Mouse (Mus musculus): Measurements from ENCODE around the gene Gna15. TPM values are rescaled to one million over a fixed set of nuclear protein-coding genes. Genes with fewer than 3 reads are reported as not detected.

Gene Gna15
- polyA plus RNA-seq, 1 experiment from 2014 or later: 0.77 TPM

DNA sequence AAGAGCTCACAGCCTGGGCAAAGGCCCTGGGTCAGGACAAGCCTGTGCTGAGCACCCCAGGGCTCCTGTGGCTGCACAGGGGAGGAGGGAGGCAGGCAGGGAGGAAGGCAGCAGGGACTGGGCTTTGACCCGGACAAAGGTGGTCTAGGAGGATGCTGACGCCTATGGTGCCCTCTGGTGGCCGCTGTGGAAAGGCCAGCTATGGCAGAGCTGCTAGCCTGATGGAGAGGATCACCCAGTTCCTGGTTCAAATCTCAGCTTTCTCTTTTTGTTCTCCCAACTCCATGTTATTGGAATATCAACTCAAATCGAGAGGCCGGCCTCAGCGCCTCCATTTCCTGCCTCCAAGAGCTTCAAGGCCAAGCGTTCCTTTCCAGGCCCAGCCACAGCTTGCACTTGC is 26.2 kb upstream of the Gna15 start:
- Histone ChIP-seq H3K27me3 (ENCODE audit: control insufficient read depth, insufficient read depth, low read length) (no peaks in the 10 kb centered on the region), H3K4me1 (ENCODE audit: control insufficient read depth, insufficient read depth, low read length) (peaks cover 2% of the 10 kb centered on the region), H3K36me3 (replicated peaks; ENCODE audit: control insufficient read depth, insufficient read depth, low read depth, low read length) (no peaks in the 10 kb centered on the region), H3K4me2 (ENCODE audit: low read depth, low read length) (no peak overlapping the region), H3K4me3 (ENCODE audit: low read depth, low read length) (no peak overlapping the region), H3K9me3 (replicated peaks; ENCODE audit: control insufficient read depth, low read length) (no peaks in the 10 kb centered on the region), H3K9ac (replicated peaks; ENCODE audit: low read length) (no peak overlapping the region), H3K27ac (replicated peaks; ENCODE audit: low read depth, low read length) (no peak overlapping the region)
- WGBS: 12% methylated on average over 7 of the region's 7 CpGs
- DNase-seq (ENCODE audit: low spot score): peak; percentile 76
- ATAC-seq (replicated peaks; ENCODE audit: insufficient number of reproducible peaks, low FRiP score, low TSS enrichment, low read depth): no peak

- Histone ChIP-seq H3K27ac (replicated peaks; ENCODE audit: low read depth, low read length) (no peak overlapping the region), H3K27me3 (ENCODE audit: control insufficient read depth, insufficient read depth, low read length) (no peaks in the 10 kb centered on the region), H3K9me3 (replicated peaks; ENCODE audit: control insufficient read depth, low read length) (no peaks in the 10 kb centered on the region), H3K36me3 (replicated peaks; ENCODE audit: control insufficient read depth, insufficient read depth, low read depth, low read length) (no peaks in the 10 kb centered on the region), H3K9ac (replicated peaks; ENCODE audit: low read length) (no peak overlapping the region), H3K4me3 (ENCODE audit: low read depth, low read length) (no peak overlapping the region), H3K4me2 (ENCODE audit: low read depth, low read length) (no peak overlapping the region), H3K4me1 (ENCODE audit: control insufficient read depth, insufficient read depth, low read length) (peaks cover 2% of the 10 kb centered on the region)
- no peak for DNase-seq (ENCODE audit: low spot score)
- no peak for ATAC-seq (replicated peaks; ENCODE audit: insufficient number of reproducible peaks, low FRiP score, low TSS enrichment, low read depth)
- WGBS: 52% methylated on average over 5 of the region's 5 CpGs
These were observed 24.9 kb upstream of the Gna15 start for GRCm38 (mm10) chr10:81548944-81549343.

- H3K9ac ChIP-seq (replicated peaks; ENCODE audit: low read length): peak overlapping the region; percentile 10; the same call in 1 of the 2 replicates
- 86% methylated on average over 13 of the region's 13 CpGs for WGBS
- H3K27me3 ChIP-seq (ENCODE audit: control insufficient read depth, insufficient read depth, low read length): no peaks in the 10 kb centered on the region
- no peaks in the 10 kb centered on the region for H3K9me3 ChIP-seq (replicated peaks; ENCODE audit: control insufficient read depth, low read length)
- H3K36me3 ChIP-seq (replicated peaks; ENCODE audit: control insufficient read depth, insufficient read depth, low read depth, low read length): no peaks in the 10 kb centered on the region
- no peak overlapping the region for H3K27ac ChIP-seq (replicated peaks; ENCODE audit: low read depth, low read length)
- ATAC-seq (replicated peaks; ENCODE audit: insufficient number of reproducible peaks, low FRiP score, low TSS enrichment, low read depth) (no peak), DNase-seq (ENCODE audit: low spot score) (no peak)
- H3K4me3 ChIP-seq (ENCODE audit: low read depth, low read length): no peak overlapping the region
- H3K4me1 ChIP-seq (ENCODE audit: control insufficient read depth, insufficient read depth, low read length): peaks cover 8% of the 10 kb centered on the region
- no peak overlapping the region for H3K4me2 ChIP-seq (ENCODE audit: low read depth, low read length)
These were observed 23.0 kb upstream of the Gna15 start for GRCm38 (mm10) chr10:81546788-81547571.

DNA sequence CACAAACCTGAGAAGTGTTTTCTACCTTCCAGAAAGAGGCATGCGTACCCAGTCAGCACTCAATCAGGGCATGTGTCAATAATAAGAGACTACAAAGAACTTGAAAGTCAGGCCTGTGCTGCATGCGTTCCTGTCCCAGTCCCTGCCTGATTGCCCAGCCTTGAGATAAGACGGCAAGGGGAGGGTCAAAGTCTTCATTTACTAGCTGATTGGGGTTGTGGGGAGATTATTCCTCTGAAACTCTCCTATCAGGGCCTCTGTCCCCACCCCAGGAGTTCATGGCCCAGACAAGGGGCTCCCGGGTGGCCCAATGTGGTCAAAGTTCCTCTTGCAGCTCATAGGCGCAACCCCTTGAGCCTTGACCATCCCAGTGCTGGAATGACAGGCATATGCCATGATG is 22.3 kb upstream of the Gna15 start:
- no peaks in the 10 kb centered on the region for H3K9me3 ChIP-seq (replicated peaks; ENCODE audit: control insufficient read depth, low read length)
- H3K4me3 ChIP-seq (ENCODE audit: low read depth, low read length): no peak overlapping the region
- no peaks in the 10 kb centered on the region for H3K27me3 ChIP-seq (ENCODE audit: control insufficient read depth, insufficient read depth, low read length)
- ATAC-seq (replicated peaks; ENCODE audit: insufficient number of reproducible peaks, low FRiP score, low TSS enrichment, low read depth) (no peak), DNase-seq (ENCODE audit: low spot score) (no peak)
- H3K36me3 ChIP-seq (replicated peaks; ENCODE audit: control insufficient read depth, insufficient read depth, low read depth, low read length): no peaks in the 10 kb centered on the region; the same call in 1 of the 2 replicates
- H3K9ac ChIP-seq (replicated peaks; ENCODE audit: low read length): peak overlapping the region; percentile 10
- no peak overlapping the region for H3K4me2 ChIP-seq (ENCODE audit: low read depth, low read length)
- peaks cover 5% of the 10 kb centered on the region for H3K4me1 ChIP-seq (ENCODE audit: control insufficient read depth, insufficient read depth, low read length)
- WGBS: 74% methylated on average over 5 of the region's 5 CpGs
- no peak overlapping the region for H3K27ac ChIP-seq (replicated peaks; ENCODE audit: low read depth, low read length)

DNA sequence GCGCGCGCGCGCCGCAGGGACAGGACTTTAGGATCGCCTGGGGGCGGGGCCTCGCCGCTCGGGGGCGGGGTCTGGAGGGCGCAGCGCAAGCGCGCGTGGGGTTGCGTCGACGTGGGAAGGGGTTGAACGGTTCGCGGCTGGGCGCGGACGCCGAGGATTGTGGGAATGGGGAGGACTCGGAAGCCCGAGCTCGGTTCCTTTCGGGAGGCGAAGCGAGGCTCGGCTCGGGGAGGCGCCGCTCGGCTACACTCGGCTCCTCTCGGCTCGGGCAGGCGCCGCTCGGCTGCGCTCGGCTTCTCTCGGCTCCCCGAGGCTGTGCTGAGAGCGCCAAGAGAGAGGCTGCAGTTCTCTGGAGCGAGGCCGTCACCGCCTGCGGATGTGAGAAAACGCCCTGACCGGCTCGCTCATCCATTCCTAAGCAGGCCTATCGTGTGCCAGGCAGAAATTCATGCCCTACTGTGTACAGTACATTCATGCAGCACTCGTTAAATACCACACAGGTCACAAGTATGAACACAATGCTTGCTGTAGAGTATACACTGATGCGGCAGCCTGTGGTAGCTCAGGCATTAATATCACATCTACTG is 21.2 kb upstream of the Gna15 start, which contains the start of gene Gna11:
TSS of gene Gna11 (minus strand) at position 30 of the 587 bp plus-strand sequence.
- H3K9me3 ChIP-seq (replicated peaks; ENCODE audit: control insufficient read depth, low read length): no peaks in the 10 kb centered on the region

GRCm38 (mm10) chr10:81544296-81545160 is 20.5 kb upstream of the Gna15 start:
- no peaks in the 10 kb centered on the region; the same call in 1 of the 2 replicates for H3K36me3 ChIP-seq (replicated peaks; ENCODE audit: control insufficient read depth, insufficient read depth, low read depth, low read length)
- peaks cover 5% of the 10 kb centered on the region for H3K4me1 ChIP-seq (ENCODE audit: control insufficient read depth, insufficient read depth, low read length)
- no peaks in the 10 kb centered on the region for H3K9me3 ChIP-seq (replicated peaks; ENCODE audit: control insufficient read depth, low read length)
- DNase-seq (ENCODE audit: low spot score) (no peak), ATAC-seq (replicated peaks; ENCODE audit: insufficient number of reproducible peaks, low FRiP score, low TSS enrichment, low read depth) (no peak; the same call in 1 of the 2 replicates)
- no peak overlapping the region; the same call in 1 of the 2 replicates for H3K27ac ChIP-seq (replicated peaks; ENCODE audit: low read depth, low read length)
- H3K4me2 ChIP-seq (ENCODE audit: low read depth, low read length): peak overlapping the region; percentile 84
- no peaks in the 10 kb centered on the region for H3K27me3 ChIP-seq (ENCODE audit: control insufficient read depth, insufficient read depth, low read length)
- under 1% methylated on average over 76 of the region's 93 CpGs for WGBS
- peak overlapping the region; percentile 75 for H3K4me3 ChIP-seq (ENCODE audit: low read depth, low read length)
- H3K9ac ChIP-seq (replicated peaks; ENCODE audit: low read length): peak overlapping the region; percentile 85

More for the DNA sequence above, 21.2 kb upstream of the Gna15 start, which contains the start of gene Gna11:
- Histone ChIP-seq H3K36me3 (replicated peaks; ENCODE audit: control insufficient read depth, insufficient read depth, low read depth, low read length) (no peaks in the 10 kb centered on the region; the same call in 1 of the 2 replicates), H3K9ac (replicated peaks; ENCODE audit: low read length) (peak within 1 kb of the TSS; percentile 85), H3K27me3 (ENCODE audit: control insufficient read depth, insufficient read depth, low read length) (no peaks in the 10 kb centered on the region), H3K4me3 (ENCODE audit: low read depth, low read length) (peak within 1 kb of the TSS; percentile 75), H3K27ac (replicated peaks; ENCODE audit: low read depth, low read length) (peak within 1 kb of the TSS; percentile 67), H3K4me1 (ENCODE audit: control insufficient read depth, insufficient read depth, low read length) (peaks cover 5% of the 10 kb centered on the region), H3K4me2 (ENCODE audit: low read depth, low read length) (peak within 1 kb of the TSS; percentile 84)
- DNase-seq (ENCODE audit: low spot score): peak; percentile 99
- 2% methylated on average over 55 of the region's 59 CpGs for WGBS
- ATAC-seq (replicated peaks; ENCODE audit: insufficient number of reproducible peaks, low FRiP score, low TSS enrichment, low read depth): peak; percentile 95

DNA sequence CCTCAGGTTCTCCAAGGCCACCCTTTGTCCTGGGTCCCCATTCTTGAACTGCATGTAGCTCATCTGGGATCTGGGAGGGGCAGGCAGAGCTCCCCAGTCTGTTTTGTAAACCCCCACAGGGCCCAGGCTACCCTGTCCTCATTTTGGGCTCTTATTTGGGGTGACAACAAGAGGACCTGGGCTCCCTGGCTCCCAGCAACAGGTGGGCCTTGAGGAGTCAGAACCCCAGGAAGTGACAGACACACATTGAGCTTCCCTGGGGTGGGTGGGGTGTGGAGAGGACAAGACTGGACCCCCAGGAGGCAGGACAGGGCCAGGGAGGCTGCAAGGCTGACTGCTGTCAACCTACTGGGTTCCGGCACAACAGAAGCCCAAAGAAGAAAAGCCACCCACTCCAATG is 19.6 kb upstream of the Gna15 start:
- WGBS: 64% methylated on average over 1 of the region's 1 CpGs
- no peak for ATAC-seq (replicated peaks; ENCODE audit: insufficient number of reproducible peaks, low FRiP score, low TSS enrichment, low read depth)
- no peak overlapping the region for H3K27ac ChIP-seq (replicated peaks; ENCODE audit: low read depth, low read length)

More for the DNA sequence above, 19.6 kb upstream of the Gna15 start:
- H3K4me2 ChIP-seq (ENCODE audit: low read depth, low read length): peak overlapping the region; percentile 84
- no peaks in the 10 kb centered on the region for H3K9me3 ChIP-seq (replicated peaks; ENCODE audit: control insufficient read depth, low read length)
- H3K4me3 ChIP-seq (ENCODE audit: low read depth, low read length): peak overlapping the region; percentile 75
- no peak for DNase-seq (ENCODE audit: low spot score)
- H3K9ac ChIP-seq (replicated peaks; ENCODE audit: low read length): peak overlapping the region; percentile 85
- H3K27me3 ChIP-seq (ENCODE audit: control insufficient read depth, insufficient read depth, low read length): no peaks in the 10 kb centered on the region
- no peaks in the 10 kb centered on the region; the same call in 1 of the 2 replicates for H3K36me3 ChIP-seq (replicated peaks; ENCODE audit: control insufficient read depth, insufficient read depth, low read depth, low read length)
- peaks cover 5% of the 10 kb centered on the region for H3K4me1 ChIP-seq (ENCODE audit: control insufficient read depth, insufficient read depth, low read length)
